Mouse (Mus musculus) activated CD4-positive, CD25-positive, alpha-beta regulatory T cell (primary cell): ENCODE results near the gene Slc1a4. TPM values are rescaled to one million over a fixed set of nuclear protein-coding genes. Genes with fewer than 3 reads are reported as not detected.

Experiments
- polyA plus RNA-seq, 2 experiments: library from polyadenylated mRNA; unstranded; fragments of 100-300 nt; shearing (Covaris generic); gene quantifications; one replicate each; pipeline ENCODE4 v1.2.1; 2017

The Slc1a4 gene
- polyA plus RNA-seq: under 1 TPM; 0.67 to 0.77 TPM

GRCm38 (mm10) chr11:20332561-20333514 is at the start of gene Slc1a4:
Slc1a4 (minus strand) TSS chr11:20332713.

Other genes starting within 250 kb of the Slc1a4 start
- gene Actr2, start 219.8 kb downstream of the Slc1a4 start, polyA plus RNA-seq: 100 to 1,000 TPM; 176 to 209 TPM
- gene Rab1a, start 131.3 kb downstream of the Slc1a4 start, polyA plus RNA-seq: 100 to 1,000 TPM; 117 to 179 TPM
- 10 to 100 TPM; 17.8 to 24.7 TPM for gene Cep68, start 83.3 kb downstream of the Slc1a4 start, polyA plus RNA-seq
- 10 to 100 TPM; 24.2 to 26.8 TPM for gene Sertad2, start 210.5 kb upstream of the Slc1a4 start, polyA plus RNA-seq